Mouse (Mus musculus): ENCODE data around the gene Sox10. TPM values are rescaled to one million over a fixed set of nuclear protein-coding genes. Genes with fewer than 3 reads are reported as not detected.

The Sox10 gene
- polyA plus RNA-seq, 1 experiment from 2014 or later = 0.84 TPM

- no peak overlapping the region for H3K9ac ChIP-seq (ENCODE audit: low read depth, low read length)
- 49% methylated on average over 7 of the region's 7 CpGs for WGBS
- no peaks in the 10 kb centered on the region for H3K4me1 ChIP-seq (replicated peaks; ENCODE audit: control insufficient read depth, insufficient read depth, low read length)
- H3K27ac ChIP-seq (ENCODE audit: low read depth, low read length) = no peak overlapping the region
- peak; percentile 75 for ATAC-seq (replicated peaks; ENCODE audit: low FRiP score)
- H3K4me3 ChIP-seq (ENCODE audit: low read depth, low read length) = no peak overlapping the region
- H3K4me2 ChIP-seq = no peak overlapping the region
- H3K36me3 ChIP-seq (ENCODE audit: control insufficient read depth, insufficient read depth, low read length) = peaks cover 47% of the 10 kb centered on the region
- H3K27me3 ChIP-seq (replicated peaks; ENCODE audit: control insufficient read depth, insufficient read depth, low read length) = no peaks in the 10 kb centered on the region
- H3K9me3 ChIP-seq (ENCODE audit: control insufficient read depth, low read length) = no peaks in the 10 kb centered on the region
- DNase-seq (ENCODE audit: low spot score) = peak; percentile 82
Measured at GRCm38 (mm10) chr15:79148533-79148932, 16.5 kb downstream of the Sox10 start.

- no peak for ATAC-seq (replicated peaks; ENCODE audit: low FRiP score)
- Histone ChIP-seq H3K36me3 (ENCODE audit: control insufficient read depth, insufficient read depth, low read length) (peaks cover 32% of the 10 kb centered on the region), H3K4me2 (no peak overlapping the region), H3K4me3 (ENCODE audit: low read depth, low read length) (no peak overlapping the region), H3K4me1 (replicated peaks; ENCODE audit: control insufficient read depth, insufficient read depth, low read length) (peaks cover 7% of the 10 kb centered on the region), H3K27ac (ENCODE audit: low read depth, low read length) (no peak overlapping the region), H3K9ac (ENCODE audit: low read depth, low read length) (no peak overlapping the region), H3K27me3 (replicated peaks; ENCODE audit: control insufficient read depth, insufficient read depth, low read length) (no peaks in the 10 kb centered on the region), H3K9me3 (ENCODE audit: control insufficient read depth, low read length) (no peaks in the 10 kb centered on the region)
- no peak for DNase-seq (ENCODE audit: low spot score)
- WGBS = 93% methylated on average over 6 of the region's 7 CpGs
Measured at GRCm38 (mm10) chr15:79145522-79145921, 19.5 kb downstream of the Sox10 start.

GRCm38 (mm10) chr15:79144021-79144420 is 21.0 kb downstream of the Sox10 start:
- no peaks in the 10 kb centered on the region for H3K9me3 ChIP-seq (ENCODE audit: control insufficient read depth, low read length)
- no peak overlapping the region for H3K4me3 ChIP-seq (ENCODE audit: low read depth, low read length)
- H3K36me3 ChIP-seq (ENCODE audit: control insufficient read depth, insufficient read depth, low read length) = peaks cover 24% of the 10 kb centered on the region
- H3K4me1 ChIP-seq (replicated peaks; ENCODE audit: control insufficient read depth, insufficient read depth, low read length) = peaks cover 10% of the 10 kb centered on the region
- H3K27ac ChIP-seq (ENCODE audit: low read depth, low read length) = no peak overlapping the region
- no peak for ATAC-seq (replicated peaks; ENCODE audit: low FRiP score)
- H3K9ac ChIP-seq (ENCODE audit: low read depth, low read length) = no peak overlapping the region
- no peak for DNase-seq (ENCODE audit: low spot score)
- no peak overlapping the region for H3K4me2 ChIP-seq
- 86% methylated on average over 8 of the region's 8 CpGs for WGBS
- no peaks in the 10 kb centered on the region for H3K27me3 ChIP-seq (replicated peaks; ENCODE audit: control insufficient read depth, insufficient read depth, low read length)

GRCm38 (mm10) chr15:79143316-79143715 is 21.7 kb downstream of the Sox10 start:
- 85% methylated on average over 12 of the region's 12 CpGs for WGBS
- H3K4me1 ChIP-seq (replicated peaks; ENCODE audit: control insufficient read depth, insufficient read depth, low read length) = peaks cover 10% of the 10 kb centered on the region
- H3K9me3 ChIP-seq (ENCODE audit: control insufficient read depth, low read length) = no peaks in the 10 kb centered on the region
- H3K9ac ChIP-seq (ENCODE audit: low read depth, low read length) = no peak overlapping the region
- H3K36me3 ChIP-seq (ENCODE audit: control insufficient read depth, insufficient read depth, low read length) = peaks cover 24% of the 10 kb centered on the region
- no peak overlapping the region for H3K4me3 ChIP-seq (ENCODE audit: low read depth, low read length)
- ATAC-seq (replicated peaks; ENCODE audit: low FRiP score) = no peak
- DNase-seq (ENCODE audit: low spot score) = no peak
- no peak overlapping the region for H3K4me2 ChIP-seq
- H3K27ac ChIP-seq (ENCODE audit: low read depth, low read length) = no peak overlapping the region
- H3K27me3 ChIP-seq (replicated peaks; ENCODE audit: control insufficient read depth, insufficient read depth, low read length) = no peaks in the 10 kb centered on the region

GRCm38 (mm10) chr15:79141566-79141917 is 23.5 kb downstream of the Sox10 start:
- Histone ChIP-seq H3K4me3 (ENCODE audit: low read depth, low read length) (peak overlapping the region; percentile 95), H3K4me2 (peak overlapping the region; percentile 99), H3K9me3 (ENCODE audit: control insufficient read depth, low read length) (no peaks in the 10 kb centered on the region), H3K9ac (ENCODE audit: low read depth, low read length) (peak overlapping the region; percentile 98), H3K4me1 (replicated peaks; ENCODE audit: control insufficient read depth, insufficient read depth, low read length) (peaks cover 10% of the 10 kb centered on the region), H3K36me3 (ENCODE audit: control insufficient read depth, insufficient read depth, low read length) (peaks cover 12% of the 10 kb centered on the region), H3K27me3 (replicated peaks; ENCODE audit: control insufficient read depth, insufficient read depth, low read length) (no peaks in the 10 kb centered on the region), H3K27ac (ENCODE audit: low read depth, low read length) (peak overlapping the region; percentile 66)
- DNase-seq (ENCODE audit: low spot score) = no peak
- under 1% methylated on average over 7 of the region's 7 CpGs for WGBS
- peak; percentile 37 for ATAC-seq (replicated peaks; ENCODE audit: low FRiP score)

GRCm38 (mm10) chr15:79140866-79141565 is 24.0 kb downstream of the Sox10 start, which contains the start of the genes Polr2f and 1700088E04Rik:
Polr2f (plus strand) TSS chr15:79141009.
1700088E04Rik (minus strand) TSS chr15:79141253.
- peak; percentile 90 for ATAC-seq (replicated peaks; ENCODE audit: low FRiP score)
- WGBS = under 1% methylated on average over 57 of the region's 57 CpGs

GRCm38 (mm10) chr15:79139640-79140039 is 25.4 kb downstream of the Sox10 start:
- Histone ChIP-seq H3K27me3 (replicated peaks; ENCODE audit: control insufficient read depth, insufficient read depth, low read length) (no peaks in the 10 kb centered on the region), H3K27ac (ENCODE audit: low read depth, low read length) (no peak overlapping the region), H3K36me3 (ENCODE audit: control insufficient read depth, insufficient read depth, low read length) (peaks cover 1% of the 10 kb centered on the region), H3K4me2 (no peak overlapping the region), H3K9me3 (ENCODE audit: control insufficient read depth, low read length) (no peaks in the 10 kb centered on the region), H3K4me3 (ENCODE audit: low read depth, low read length) (no peak overlapping the region), H3K9ac (ENCODE audit: low read depth, low read length) (no peak overlapping the region), H3K4me1 (replicated peaks; ENCODE audit: control insufficient read depth, insufficient read depth, low read length) (peaks cover 10% of the 10 kb centered on the region)
- 51% methylated on average over 10 of the region's 10 CpGs for WGBS
- DNase-seq (ENCODE audit: low spot score) (no peak), ATAC-seq (replicated peaks; ENCODE audit: low FRiP score) (no peak)

More at GRCm38 (mm10) chr15:79140866-79141565, 24.0 kb downstream of the Sox10 start, which contains the start of the genes Polr2f and 1700088E04Rik:
- Histone ChIP-seq H3K36me3 (ENCODE audit: control insufficient read depth, insufficient read depth, low read length) (peaks cover 10% of the 10 kb centered on the region), H3K27ac (ENCODE audit: low read depth, low read length) (peak within 1 kb of the TSS; percentile 66), H3K4me2 (peak within 1 kb of the TSS; percentile 99), H3K27me3 (replicated peaks; ENCODE audit: control insufficient read depth, insufficient read depth, low read length) (no peaks in the 10 kb centered on the region), H3K4me1 (replicated peaks; ENCODE audit: control insufficient read depth, insufficient read depth, low read length) (peaks cover 10% of the 10 kb centered on the region), H3K4me3 (ENCODE audit: low read depth, low read length) (peak within 1 kb of the TSS; percentile 95), H3K9me3 (ENCODE audit: control insufficient read depth, low read length) (no peaks in the 10 kb centered on the region), H3K9ac (ENCODE audit: low read depth, low read length) (peak within 1 kb of the TSS; percentile 98)
- DNase-seq (ENCODE audit: low spot score) = peak; percentile 94

- H3K9me3 ChIP-seq (ENCODE audit: control insufficient read depth, low read length) = no peaks in the 10 kb centered on the region
- H3K9ac ChIP-seq (ENCODE audit: low read depth, low read length) = no peak overlapping the region
- ATAC-seq (replicated peaks; ENCODE audit: low FRiP score) = no peak
- H3K4me2 ChIP-seq = no peak overlapping the region
- 78% methylated on average over 11 of the region's 11 CpGs for WGBS
- DNase-seq (ENCODE audit: low spot score) = no peak
- no peaks in the 10 kb centered on the region for H3K27me3 ChIP-seq (replicated peaks; ENCODE audit: control insufficient read depth, insufficient read depth, low read length)
- peaks cover 6% of the 10 kb centered on the region; the same call in 1 of the 2 replicates for H3K36me3 ChIP-seq (ENCODE audit: control insufficient read depth, insufficient read depth, low read length)
- peaks cover 3% of the 10 kb centered on the region for H3K4me1 ChIP-seq (replicated peaks; ENCODE audit: control insufficient read depth, insufficient read depth, low read length)
- no peak overlapping the region for H3K4me3 ChIP-seq (ENCODE audit: low read depth, low read length)
- no peak overlapping the region for H3K27ac ChIP-seq (ENCODE audit: low read depth, low read length)
Measured at GRCm38 (mm10) chr15:79135783-79136575, 29.1 kb downstream of the Sox10 start.
